Mouse (Mus musculus) gastrocnemius, postnatal 4 days (tissue): ENCODE results near the gene Nop9. TPM values are rescaled to one million over a fixed set of nuclear protein-coding genes. Genes with fewer than 3 reads are reported as not detected.

ENCODE experiments used
- DNase-seq, 2 experiments: peaks; one replicate each; pipeline ENCODE4 v3.0.0; 2021 to 2022; ENCODE audit warnings: low spot score in 2 of 2, mixed read lengths in 2 of 2
- total RNA-seq, 2 experiments: library from RNA; stranded (reverse); gene quantifications; 2 replicates each; pipeline ENCODE4 v1.2.3; 2021

Gene Nop9
- total RNA-seq, 2 experiments from 2014 or later, result 16.9 to 18.5 TPM

DNA sequence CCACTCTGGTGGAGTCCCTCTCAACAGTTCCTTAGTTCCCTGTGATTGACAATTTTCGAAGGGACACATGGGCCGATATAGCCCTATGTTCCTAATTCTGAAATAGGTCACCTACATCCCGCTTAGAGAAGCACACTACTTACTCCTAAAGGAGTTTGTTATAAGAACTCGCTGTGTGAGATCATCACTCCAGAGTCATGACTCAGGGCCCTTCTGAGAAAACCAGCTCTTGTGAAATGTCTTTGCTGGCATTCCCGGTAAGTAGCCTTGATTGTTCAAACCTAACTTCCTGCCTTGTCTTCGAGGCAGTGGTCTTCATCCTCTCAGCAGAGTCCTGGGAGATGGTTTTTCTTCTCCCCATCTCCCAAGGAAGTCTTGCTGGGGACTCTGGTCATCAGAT lies 23.1 kb downstream of the Nop9 start:
- DNase-seq, result no peak

DNA sequence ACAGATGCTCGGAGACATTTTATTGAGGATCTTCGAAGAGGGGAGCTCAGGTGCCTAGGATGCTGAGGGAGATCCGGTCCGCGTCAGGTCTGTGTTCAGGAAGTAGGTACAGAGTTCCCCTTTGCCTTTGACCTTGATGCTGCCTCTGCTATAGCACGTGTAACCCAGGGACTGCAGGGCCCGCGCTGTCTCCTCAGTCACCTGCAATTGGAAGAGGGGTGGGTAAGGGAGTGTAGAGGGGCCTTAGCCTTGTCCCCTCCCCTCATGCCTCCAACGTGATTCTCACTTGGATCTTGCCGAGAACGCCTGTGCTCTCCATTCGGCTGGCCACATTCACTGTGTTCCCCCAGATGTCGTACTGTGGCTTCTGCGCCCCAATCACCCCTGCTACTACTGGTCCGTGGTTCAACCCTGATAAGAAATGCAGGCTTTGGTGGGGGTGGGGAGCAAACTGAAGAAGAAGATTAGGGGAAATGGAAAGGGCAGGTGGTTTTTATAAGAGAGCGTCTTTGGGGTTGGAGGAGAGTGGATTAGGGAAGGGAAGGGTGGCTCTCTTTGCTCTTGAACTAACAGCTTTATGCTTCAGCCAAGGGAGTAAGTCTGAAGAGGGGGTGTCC lies 23.7 kb downstream of the Nop9 start:
- no peak for DNase-seq

DNA sequence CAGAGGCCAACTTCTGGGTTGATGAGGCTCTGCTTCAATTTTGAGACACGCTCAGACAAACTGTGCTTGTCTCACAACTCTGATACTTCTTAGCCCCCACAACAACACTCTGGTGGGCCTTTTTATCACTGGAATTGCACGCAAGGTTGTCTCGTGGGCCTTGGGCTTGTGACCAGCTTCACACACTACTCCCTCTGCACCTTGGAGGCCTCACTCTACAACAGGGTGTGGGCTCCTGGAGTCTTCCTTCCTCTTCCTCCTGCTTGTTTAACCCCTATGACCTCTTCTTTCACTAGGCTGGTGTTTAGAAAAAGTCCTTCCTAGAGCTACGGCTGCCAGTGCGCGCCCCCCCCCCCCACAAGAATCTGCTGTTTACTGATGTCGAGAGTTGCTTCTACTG lies 31.2 kb downstream of the Nop9 start:
- no peak for DNase-seq

DNA sequence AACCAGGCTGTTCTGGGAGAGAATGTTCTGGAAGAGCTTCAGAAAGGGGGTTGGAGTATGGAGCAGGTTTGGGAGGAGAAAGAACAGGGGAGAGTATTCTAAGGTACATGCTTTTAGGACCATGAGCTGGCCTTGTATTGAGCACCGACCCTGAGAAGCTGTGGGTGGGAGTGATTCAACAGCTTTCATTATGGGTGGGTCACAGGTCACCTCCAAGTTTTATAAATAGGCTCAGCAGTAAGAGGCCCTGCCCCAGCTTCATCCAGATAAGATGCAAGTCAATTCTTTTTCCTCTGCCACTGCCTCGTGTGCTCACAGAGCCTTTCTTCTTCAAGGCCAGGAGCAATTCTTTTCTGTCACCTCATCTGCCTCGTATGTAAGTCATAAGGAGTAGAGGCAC lies 31.7 kb downstream of the Nop9 start:
- no peak for DNase-seq

DNA sequence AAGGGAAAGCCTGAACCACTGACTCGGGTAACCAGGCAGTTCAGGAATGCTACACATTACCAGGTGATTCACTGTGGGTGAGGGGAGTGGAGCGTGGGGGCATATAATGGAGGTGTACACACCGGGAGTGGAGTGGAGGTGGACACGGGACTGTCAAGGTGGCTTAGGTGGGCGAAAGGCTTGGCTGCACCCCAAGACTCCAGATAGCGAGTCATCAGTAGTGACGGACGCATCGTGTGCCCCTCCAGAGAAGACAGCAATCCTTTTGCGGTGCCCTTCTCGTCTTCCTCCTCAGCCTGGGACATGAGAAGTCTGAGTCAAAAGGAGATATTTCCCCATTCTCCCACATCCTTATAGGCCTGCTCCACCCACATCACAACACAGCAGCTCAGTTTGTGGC lies 32.3 kb downstream of the Nop9 start:
- peak in 1 of 2 experiments; percentile 13 for DNase-seq

DNA sequence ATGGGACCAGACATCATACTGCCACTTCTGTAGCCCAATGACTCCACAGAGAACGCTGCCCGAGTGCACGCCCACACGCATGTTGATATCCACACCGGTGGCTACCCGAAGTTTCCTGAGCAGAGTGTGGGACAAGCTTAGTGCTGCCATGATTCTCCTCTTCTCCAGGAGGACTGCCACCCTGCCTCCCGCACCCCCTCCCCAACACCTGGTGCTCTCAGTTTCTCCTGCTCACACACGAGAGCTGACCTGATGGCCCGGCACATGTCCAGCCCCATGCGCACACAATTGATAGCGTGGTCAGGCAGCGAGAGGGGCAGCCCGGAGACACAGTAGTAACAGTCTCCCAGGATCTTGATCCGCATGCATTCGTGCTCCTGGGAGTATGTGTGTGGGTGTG lies 33.2 kb downstream of the Nop9 start:
- DNase-seq, result peak in 1 of 2 experiments; percentile 12

DNA sequence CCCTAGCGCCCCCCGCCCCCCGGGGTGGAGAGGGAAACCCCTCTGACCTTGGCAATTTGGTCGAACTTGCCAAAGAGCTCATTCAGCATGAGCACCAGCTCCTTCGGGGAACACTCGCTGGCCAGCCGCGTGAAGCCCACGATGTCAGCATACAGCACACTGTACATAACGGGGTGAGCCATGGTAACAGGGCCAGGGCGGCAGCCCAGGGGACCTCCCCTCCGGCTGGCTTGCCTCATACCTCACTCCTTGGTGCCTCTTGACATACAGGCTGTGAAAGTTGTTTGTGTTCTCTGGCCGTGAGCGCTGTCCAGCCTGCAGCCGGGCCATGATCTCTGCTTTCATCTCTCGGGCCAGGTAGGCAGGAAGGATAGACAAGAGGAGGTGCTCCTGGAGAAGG lies 34.2 kb downstream of the Nop9 start:
- peak; percentile 7 to 15 for DNase-seq

DNA sequence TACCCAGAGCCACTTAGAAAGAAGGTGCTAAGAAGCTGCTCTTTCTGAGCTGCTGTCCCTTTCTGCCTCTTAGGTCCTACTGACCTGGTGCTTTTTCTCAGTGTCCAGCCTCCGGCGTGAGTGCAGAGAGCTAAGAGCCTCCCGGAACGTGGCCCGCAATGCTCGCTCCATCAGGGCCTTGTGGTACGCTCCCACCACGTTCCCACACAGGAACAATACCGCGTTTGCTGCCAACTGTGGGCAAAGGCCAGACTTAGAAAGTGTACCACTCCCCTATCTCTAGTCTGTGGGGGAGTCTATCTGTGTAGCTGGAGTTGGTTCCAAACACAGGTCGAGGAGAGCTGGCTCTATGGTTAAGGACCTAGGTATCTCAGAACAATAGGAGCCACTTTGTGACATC lies 35.2 kb downstream of the Nop9 start:
- peak; percentile 10 to 13 for DNase-seq

DNA sequence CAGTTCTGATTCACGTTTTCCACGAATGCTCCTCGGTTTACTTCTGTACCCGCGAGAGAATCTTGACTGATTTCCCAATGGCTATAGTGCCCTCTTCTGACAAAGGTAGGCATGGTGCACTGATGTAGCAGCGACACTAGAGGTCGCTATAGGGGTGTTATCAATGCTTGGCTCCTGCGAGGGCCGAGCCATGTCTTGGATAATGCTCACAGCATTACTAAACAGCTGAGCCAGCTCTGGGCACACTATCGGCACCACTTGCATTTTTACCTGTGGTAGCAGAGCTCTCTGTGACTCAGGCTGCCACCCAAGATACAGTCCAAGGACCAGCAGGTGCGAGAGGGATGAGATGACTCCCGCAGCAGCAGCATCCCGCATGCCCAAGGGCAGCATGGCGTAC lies 35.8 kb downstream of the Nop9 start:
- DNase-seq, result peak; percentile 31 to 55

DNA sequence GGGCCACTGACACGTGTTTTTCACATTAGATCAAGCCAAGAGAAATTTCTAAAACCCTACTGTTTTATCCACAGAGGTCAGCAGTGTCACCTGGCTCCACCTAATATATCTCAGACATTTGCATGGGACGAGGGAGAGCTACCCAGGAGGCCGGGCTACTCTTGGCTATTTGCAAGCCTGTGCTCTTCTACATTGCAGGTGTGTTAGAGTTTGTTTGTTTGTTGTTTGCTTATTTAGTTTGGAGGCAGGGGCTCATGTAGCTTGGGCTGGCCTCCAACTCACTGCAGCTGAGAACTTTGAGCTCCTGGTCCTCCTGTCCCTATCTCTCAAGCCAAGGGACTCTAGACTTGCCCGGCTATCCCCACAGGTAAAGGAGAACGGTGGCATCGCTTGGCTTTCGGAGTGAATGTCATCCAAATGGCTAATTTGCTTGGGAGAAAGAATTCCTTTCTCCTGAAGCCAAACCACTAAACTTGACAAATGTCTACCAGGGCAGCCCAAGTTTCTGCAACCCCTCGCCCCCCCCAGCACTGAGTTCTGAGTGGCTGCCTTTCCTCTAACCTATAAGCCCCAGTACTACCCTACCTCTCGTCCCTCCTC lies 37.0 kb downstream of the Nop9 start:
- DNase-seq, result peak; percentile 11 to 14

DNA sequence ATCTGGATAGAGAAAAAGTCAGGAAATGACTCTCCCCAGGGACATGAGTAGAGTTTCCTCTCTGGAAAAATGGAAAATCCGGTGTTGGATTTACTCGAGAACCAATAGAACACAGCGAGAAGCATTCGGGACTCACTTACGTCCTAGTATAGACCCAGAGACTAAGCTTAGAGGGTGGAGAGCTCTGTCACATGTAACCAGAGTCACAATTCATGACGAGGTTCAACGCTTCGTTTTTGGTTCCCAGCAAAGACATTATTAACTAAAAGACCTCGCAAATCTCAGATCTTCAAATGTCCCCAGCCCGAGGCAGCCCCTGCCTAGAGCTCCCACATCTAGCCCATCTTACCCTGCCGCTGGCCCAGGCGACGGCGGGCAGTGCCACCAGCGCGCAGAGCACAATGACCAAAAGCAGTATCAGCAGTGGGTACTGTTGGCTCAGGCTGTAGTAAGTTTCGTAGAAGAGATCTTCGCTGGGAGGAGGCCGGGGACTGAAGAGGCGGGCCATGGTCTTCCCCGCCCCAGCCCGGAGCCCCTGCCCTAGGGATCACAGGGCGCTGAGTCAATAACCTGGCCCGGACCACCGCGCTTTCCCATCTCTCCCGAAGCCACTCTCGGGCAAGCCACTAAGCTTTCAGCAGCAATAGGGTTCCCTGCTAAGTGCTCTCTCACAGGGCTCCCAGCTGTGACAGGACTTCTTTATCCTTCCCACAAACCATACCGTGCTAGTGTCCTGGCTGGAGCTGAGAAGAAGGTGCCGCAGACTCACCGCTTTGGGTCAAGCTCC lies 37.9 kb downstream of the Nop9 start:
- peak; percentile 17 to 28 for DNase-seq

DNA sequence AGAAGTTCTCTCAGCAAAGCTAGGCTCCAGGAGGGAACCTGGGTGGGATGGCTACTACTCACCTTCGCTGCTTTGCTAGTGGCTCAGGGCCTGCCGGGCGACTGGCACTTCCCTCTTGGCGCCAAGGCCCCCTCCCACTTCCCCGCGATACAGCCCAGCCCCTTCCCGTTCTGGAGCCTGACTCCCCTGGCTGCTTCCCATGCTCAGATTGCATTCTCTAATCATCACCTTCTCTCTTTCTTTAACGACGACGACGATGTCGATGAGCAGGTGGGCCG lies 38.4 kb downstream of the Nop9 start, which contains the start of gene Adcy4:
Adcy4 (minus strand) TSS at position 138 of the 278 bp plus-strand sequence.
- peak; percentile 13 to 14 for DNase-seq

DNA sequence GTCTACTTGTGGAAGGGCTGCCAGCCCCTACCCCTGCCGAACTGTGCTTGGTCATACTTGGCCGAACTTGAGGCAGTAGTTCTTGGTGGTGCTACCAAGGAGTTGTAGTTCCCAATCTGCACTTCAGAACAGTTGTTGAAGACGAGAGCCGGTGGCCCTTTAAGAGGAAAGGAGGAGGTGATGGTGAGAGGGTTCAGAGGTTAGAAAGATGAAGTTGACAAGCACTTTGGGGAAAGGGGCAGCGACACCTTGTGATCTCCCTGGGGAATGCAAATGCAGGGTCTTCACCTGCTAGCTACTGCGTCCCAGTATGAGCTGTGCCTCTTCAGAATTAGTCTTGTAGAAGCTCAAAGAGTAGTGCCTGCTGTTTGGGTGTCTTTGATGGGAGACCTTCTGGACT lies 39.7 kb downstream of the Nop9 start:
- peak in 1 of 2 experiments; percentile 6 for DNase-seq

DNA sequence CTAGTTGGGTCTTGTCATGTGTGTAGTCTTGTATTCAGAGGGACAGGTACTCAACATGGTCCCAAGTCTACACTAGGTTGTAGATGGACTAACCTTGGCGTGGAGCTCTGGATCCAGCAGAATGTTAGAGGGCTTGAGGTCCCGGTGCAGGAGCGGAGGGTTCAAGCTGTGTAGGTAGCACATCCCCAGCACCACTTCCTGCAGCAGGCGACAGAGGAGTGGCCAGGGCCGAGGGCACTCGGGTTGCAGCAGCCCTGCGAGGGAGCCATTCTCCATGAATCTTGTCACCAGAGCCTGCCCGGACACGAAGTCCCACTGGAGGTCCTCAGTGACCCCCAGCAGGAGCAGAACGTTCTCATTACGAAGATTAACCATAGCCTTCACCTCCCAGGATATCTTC lies 42.2 kb downstream of the Nop9 start:
- DNase-seq, result peak in 1 of 2 experiments; percentile 8

DNA sequence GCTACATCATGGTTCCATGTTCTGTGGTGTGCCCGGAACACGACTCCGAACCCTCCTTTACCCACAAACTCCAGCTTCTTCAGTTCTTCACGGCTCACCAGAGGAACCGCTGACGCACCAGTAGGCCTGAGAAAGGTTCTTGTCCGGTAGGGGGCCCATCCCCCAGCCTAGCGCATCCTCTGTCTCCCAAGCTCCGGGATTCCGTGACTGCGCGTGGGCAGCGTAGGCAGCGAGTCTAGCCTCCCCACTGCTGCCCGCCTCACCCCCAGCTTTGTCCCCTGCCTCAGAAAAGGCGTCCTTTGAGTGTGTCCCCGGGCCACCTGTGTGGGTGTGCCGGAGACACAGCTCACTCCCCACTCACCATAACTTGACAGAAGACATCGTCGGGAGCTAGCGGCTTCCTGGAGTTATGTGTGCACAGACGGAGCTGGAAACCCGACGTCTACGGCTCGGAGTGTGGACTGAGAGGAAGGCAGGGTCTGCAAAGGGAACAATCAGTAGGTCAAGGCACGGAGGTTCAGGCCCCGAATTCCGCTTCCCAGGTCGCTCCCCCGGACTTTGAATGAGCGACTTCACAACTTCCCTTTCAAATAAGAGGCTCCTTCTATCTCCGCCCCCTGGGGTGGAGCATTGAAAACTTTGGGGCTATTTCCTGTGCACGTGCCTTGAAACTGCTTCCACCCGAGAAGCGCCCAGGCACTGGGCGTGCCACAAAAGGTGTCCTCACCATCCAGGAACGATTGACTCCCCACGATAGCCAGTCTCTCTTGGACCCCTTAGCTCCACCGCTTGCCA lies 43.0 kb downstream of the Nop9 start, which contains the start of gene Ripk3:
Ripk3 (minus strand) TSS at position 610 of the 795 bp plus-strand sequence.
- DNase-seq, result peak in 1 of 2 experiments; percentile 32

DNA sequence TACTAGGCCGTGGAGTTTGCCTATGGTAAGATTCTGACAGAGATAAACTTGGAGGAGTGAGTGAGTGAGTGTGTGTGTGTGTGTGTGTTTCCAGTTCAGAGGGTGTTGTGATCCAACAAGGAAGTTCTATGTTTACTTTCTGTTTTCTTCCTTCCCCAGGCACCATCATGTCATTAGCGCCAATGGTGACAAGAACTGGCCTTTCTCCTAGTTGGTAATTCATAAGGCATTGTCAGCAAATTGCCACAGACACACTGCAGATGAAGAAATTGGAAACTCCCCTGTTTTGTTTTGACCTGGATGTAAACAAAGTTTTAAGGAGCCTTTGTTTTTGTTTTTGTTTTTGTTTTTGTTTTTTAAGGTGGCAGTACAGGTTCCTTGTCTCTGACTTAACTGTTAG lies 48.0 kb downstream of the Nop9 start:
- DNase-seq, result no peak

DNA sequence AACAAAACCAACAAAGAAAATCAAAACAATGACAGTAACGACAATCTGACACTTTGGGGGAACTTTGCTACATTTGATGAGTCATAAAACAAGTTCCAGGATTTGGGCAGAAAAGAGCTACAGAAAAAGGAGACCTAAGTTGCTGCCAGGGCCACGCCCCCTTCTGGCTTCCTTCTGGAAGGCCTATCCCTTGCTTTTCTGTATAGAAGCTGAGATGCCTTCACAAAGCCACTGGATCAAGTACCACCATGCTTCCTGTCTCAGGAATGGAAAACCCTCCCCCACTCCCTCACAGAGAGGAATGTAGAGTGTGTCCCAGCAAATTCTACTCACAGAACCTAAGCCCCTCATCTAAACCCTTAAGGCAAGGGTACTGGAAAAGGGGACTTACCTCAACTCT lies 48.5 kb downstream of the Nop9 start:
- DNase-seq, result peak in 1 of 2 experiments; percentile 15

DNA sequence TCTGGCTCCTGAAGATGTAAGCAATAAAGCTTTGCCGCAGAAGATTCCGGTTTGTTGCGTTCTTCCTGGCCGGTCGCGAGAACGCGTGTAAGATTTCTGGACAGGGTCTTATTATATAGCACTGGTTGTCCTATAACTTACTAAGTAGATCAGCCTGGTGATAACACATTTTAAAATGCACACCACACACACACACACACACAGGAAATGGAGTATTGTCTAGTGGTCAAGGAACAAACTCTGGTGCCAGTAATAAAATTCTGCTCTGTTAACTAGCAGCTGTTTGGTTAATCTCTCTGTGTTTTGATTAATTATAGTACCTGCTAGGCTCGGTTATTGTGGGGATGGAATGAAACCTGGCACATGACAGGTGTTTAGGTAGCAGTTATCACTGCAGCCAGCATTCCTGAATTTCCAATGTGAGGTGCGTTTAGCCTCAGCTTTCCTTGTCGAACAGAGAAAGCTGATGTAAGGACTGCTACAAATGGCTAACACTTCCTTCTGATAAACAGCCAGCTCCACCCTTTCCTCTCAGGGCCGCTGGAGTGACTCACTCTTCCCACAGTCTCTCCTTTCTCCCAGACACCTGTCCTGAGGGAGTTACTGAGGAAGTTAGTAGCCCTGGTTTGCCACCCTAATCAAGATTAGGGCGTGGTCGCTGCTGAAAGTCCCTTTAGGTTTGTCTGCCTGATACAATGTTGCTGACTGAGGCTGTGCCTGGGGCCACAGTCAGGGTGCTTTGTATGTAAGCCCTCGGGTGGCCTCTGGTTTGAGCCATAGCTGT lies 50.1 kb downstream of the Nop9 start:
- DNase-seq, result peak in 1 of 2 experiments; percentile 6
